Comparison of ENCODE assay signal across 8 mouse cellular contexts in the genomic region with DNA sequence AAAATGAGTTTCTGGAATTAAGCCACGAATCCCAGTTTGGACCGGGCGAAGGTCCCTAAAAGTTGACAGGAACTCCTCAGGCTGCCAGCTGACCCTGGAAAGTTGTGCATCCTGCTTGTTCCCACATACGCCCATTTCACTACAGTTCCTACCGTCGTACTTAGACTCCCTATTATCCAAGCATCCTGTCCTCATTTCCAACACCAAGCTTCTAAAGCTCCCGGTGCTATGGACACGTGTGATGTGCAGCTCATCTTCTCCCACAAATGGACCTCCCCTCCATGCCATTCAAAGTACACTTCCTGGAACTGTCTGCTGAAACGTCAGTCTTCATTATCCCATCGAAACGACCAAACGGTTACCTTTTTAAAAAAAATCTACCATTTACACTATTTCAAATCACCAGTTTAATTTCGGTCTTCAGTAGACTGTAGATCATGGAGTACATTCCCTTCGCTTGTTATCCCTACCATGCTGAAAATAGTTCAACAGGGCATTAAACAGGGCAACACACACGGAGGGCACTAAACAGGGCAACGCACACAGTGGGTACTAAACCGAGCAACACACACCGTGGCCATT. TPM values are rescaled to one million over a fixed set of nuclear protein-coding genes. Genes with fewer than 3 reads are reported as not detected.
DNase-seq lines count a peak whose midpoint lies in the region; ATAC-seq lines count a peak whose summit lies in the region.

No protein-coding gene starts in this region.

- H3K9ac ChIP-seq in kidney, embryonic 15.5 days = peak overlapping the region; percentile 71

- peak overlapping the region; percentile 92 for H3K4me3 ChIP-seq in kidney, embryonic 15.5 days (replicated peaks)

- peak; percentile 18 to 63 for DNase-seq in adrenal gland, adult (ENCODE audit: inconsistent age in 2 of 2, low spot score in 1 of 2)
- no peak for DNase-seq in adrenal gland, postnatal 4 days (ENCODE audit: low spot score in 2 of 2)
- DNase-seq in B cell, adult 2 months = peak; percentile 8 to 12
- peak; percentile 25 for DNase-seq in cerebellum, adult 8-10 months
- peak; percentile 3 for DNase-seq in heart, adult 8-10 months (ENCODE audit: low spot score)
- DNase-seq in lung, postnatal 36 days = peak; percentile 10
- peak; percentile 36 for DNase-seq in yolk sac, embryonic 10.5 days (ENCODE audit: low spot score)

- 12% methylated on average over 18 of the region's 18 CpGs for WGBS in kidney, embryonic 15.5 days

- peak overlapping the region; percentile 83 for H3K4me2 ChIP-seq in kidney, embryonic 15.5 days

- H3K9me3 ChIP-seq in kidney, embryonic 15.5 days (replicated peaks) = no peaks in the 10 kb centered on the region

- no peaks in the 10 kb centered on the region for H3K36me3 ChIP-seq in kidney, embryonic 15.5 days

- peak; percentile 1; the same call in 1 of the 2 replicates for ATAC-seq in kidney, embryonic 15.5 days (replicated peaks; ENCODE audit: low FRiP score)

- no peaks in the 10 kb centered on the region for H3K27me3 ChIP-seq in kidney, embryonic 15.5 days

- peak overlapping the region; percentile 100 for H3K27ac ChIP-seq in kidney, embryonic 15.5 days

- H3K4me1 ChIP-seq in kidney, embryonic 15.5 days = peaks cover 19% of the 10 kb centered on the region

RNA-seq across cellular contexts. Expression of a gene that starts 1.5 kb away (rescaled TPM):
- 10 to 100 TPM; 48.1 to 59.0 TPM for total RNA-seq in adrenal gland, postnatal 4 days (2021)
- 10 to 100 TPM; 12.8 to 17.0 (median 14.8) TPM for total RNA-seq in heart, adult 8-10 months (2022)
- 90.5 and 108 TPM in 2 replicates for polyA plus RNA-seq in kidney, embryonic 15.5 days (2015; fragmentation: Nextera tagmentation; extraction: Ambion mirVana)

Comparison
In these comparisons a context has a peak if more than half of its experiments do, and no peak if none do; other contexts are left out.
1. DNase-seq: peak in adrenal gland, adult (2 of 2), B cell, adult 2 months (2 of 2), cerebellum, adult 8-10 months (single experiment), heart, adult 8-10 months (single experiment), lung, postnatal 36 days (single experiment) and yolk sac, embryonic 10.5 days (single experiment); none in adrenal gland, postnatal 4 days (0 of 2).